Mouse (Mus musculus): ENCODE results near the gene Stx16. TPM values are rescaled to one million over a fixed set of nuclear protein-coding genes. Genes with fewer than 3 reads are reported as not detected.
A peak's percentile ranks its signal among the peaks of the same experiment; 100 is the strongest.

Gene Stx16
- total RNA-seq, 2 experiments from 2014 or later = 36.0 to 37.3 TPM

- intact Hi-C loops (cut with DNase I) = no loop called here
Observed at GRCm38 (mm10) chr2:174118141-174118540, 42.0 kb downstream of the Stx16 start.

GRCm38 (mm10) chr2:174119259-174119658 lies 43.2 kb downstream of the Stx16 start:
- intact Hi-C loops (cut with DNase I) = no loop called here
- no peak for DNase-seq (ENCODE audit: extremely low spot score in 1 of 2, low spot score in 2 of 2)

More at GRCm38 (mm10) chr2:174118141-174118540, 42.0 kb downstream of the Stx16 start:
- DNase-seq (ENCODE audit: extremely low spot score in 1 of 2, low spot score in 2 of 2) = no peak

- intact Hi-C loops (cut with DNase I) = no loop called here
- no peak for DNase-seq (ENCODE audit: extremely low spot score in 1 of 2, low spot score in 2 of 2)
Observed at GRCm38 (mm10) chr2:174120631-174121030, 44.5 kb downstream of the Stx16 start.

GRCm38 (mm10) chr2:174121411-174121947 lies 45.4 kb downstream of the Stx16 start:
- DNase-seq (ENCODE audit: extremely low spot score in 1 of 2, low spot score in 2 of 2) = no peak
- intact Hi-C loops (cut with DNase I) = no loop called here

- DNase-seq (ENCODE audit: extremely low spot score in 1 of 2, low spot score in 2 of 2) = no peak
- intact Hi-C loops (cut with DNase I) = no loop called here
Observed at GRCm38 (mm10) chr2:174122331-174122730, 46.2 kb downstream of the Stx16 start.

- DNase-seq (ENCODE audit: extremely low spot score in 1 of 2, low spot score in 2 of 2) = no peak
- intact Hi-C loops (cut with DNase I) = no loop called here
Observed at GRCm38 (mm10) chr2:174123731-174124130, 47.6 kb downstream of the Stx16 start.

- DNase-seq (ENCODE audit: extremely low spot score in 1 of 2, low spot score in 2 of 2) = peak; percentile 63 to 92
- intact Hi-C loops (cut with DNase I) = no loop called here
Observed at GRCm38 (mm10) chr2:174126522-174127375, 50.6 kb downstream of the Stx16 start.

DNA sequence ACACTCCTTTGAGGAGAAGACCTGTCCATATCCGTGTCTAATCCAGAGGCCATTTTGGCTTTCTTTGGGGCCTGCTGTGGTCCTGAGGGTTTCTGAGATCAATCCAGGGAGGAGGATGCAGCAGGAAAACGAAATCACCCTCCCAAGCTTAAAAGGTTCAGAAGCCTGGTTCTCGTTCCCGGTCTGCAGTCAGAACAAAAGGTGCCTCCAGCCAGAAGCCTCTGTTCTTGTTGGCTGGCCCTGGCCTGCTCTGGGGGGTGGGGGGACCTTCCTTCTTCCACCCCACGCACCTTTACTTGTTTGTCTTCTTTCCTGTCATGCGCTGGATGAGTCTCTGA lies 51.2 kb downstream of the Stx16 start:
- DNase-seq (ENCODE audit: extremely low spot score in 1 of 2, low spot score in 2 of 2) = no peak
- intact Hi-C loops (cut with DNase I) = no loop called here

GRCm38 (mm10) chr2:174128926-174129325 lies 52.8 kb downstream of the Stx16 start:
- intact Hi-C loops (cut with DNase I) = no loop called here
- no peak for DNase-seq (ENCODE audit: extremely low spot score in 1 of 2, low spot score in 2 of 2)

GRCm38 (mm10) chr2:174130468-174131097 lies 54.5 kb downstream of the Stx16 start:
- intact Hi-C loops (cut with DNase I) = no loop called here
- peak in 1 of 2 experiments; percentile 14 for DNase-seq (ENCODE audit: extremely low spot score in 1 of 2, low spot score in 2 of 2)

DNA sequence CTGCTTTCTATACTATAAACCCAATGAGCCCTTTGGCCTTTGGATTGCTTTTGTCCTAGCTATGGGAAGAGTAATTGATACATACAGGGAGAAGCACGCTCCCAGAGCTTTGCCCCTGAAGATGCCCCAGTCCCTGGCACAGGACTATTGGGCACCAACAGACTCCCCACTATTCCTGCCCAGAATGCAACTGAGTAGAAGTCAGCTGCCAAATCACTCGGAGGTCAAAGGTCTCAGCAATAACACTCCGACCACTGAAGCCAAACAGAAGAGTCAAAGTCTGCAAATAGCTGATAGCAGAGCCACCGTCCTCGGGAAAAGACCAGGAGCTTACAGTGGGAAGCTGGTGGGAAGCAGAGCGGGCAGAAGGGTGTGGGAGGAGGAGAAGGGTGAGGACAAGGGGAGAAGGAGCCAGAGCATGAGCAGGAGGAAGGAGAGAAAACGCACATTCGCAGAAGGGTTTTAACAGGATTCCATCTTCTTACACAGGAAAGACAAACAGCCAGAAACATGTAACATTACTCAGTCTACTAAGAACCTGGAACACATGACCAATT lies 56.4 kb downstream of the Stx16 start:
- no peak for DNase-seq (ENCODE audit: extremely low spot score in 1 of 2, low spot score in 2 of 2)
- intact Hi-C loops (cut with DNase I) = no loop called here

Other genes with a start within 250 kb of the Stx16 start
- gene Npepl1, start 34.0 kb downstream of the Stx16 start, total RNA-seq (2021) = 10 to 100 TPM; 14.3 to 15.1 TPM
- 1,000 to 10,000 TPM; 1,952 to 1,966 TPM for gene Gnas, start 208.0 kb downstream of the Stx16 start, total RNA-seq (2021)